Mouse (Mus musculus): ENCODE data around the gene Slc9a2.

Gene Slc9a2

DNA sequence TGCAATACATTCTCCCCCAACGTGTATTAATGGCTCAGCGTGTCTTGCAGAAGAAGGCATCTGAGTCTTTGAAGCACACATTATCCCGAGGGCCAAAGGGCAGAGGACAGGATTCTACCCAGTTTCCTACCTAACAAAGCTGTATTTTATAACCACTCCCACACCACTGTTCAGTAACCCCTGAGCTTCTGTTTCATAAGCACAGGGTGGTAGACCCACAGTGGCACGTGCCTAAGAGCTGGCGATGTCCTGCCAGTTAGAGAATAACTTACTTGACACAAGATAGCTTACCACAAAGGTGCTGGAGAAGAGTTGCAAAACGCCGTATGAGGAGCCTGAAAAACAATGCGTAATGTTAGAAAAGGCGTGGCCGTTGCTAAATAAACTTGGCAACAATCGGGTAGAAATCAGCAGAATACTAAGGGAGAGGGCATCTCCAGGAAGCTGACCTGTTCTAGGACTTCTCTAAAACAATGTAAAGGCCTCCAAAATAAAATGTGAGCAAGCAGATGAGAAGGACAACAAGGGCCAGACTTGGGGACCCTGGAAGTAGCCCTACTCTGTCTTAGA, 105.6 kb downstream of the Slc9a2 start:
- DNase-seq (ENCODE audit: low read depth, low spot score), result no peak

DNA sequence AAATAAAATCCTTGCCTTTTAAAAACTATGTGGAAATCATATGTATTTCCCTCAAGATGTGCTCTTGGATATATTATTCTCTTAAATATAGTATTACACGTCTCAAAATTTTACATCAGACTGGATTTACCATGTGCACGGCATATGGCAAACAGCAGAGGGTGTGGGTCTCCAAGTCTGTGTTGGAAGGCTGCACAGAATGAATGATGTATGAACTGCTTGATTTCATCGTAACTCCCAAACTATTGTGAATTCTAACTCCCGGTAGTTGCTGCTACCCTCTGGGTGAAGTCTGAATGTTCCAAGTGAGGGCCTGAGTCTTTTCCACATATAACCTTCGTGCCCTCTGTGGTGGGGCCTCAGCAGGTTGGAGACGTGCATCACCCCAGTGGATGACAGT, 108.6 kb downstream of the Slc9a2 start:
- no peak for DNase-seq (ENCODE audit: low read depth, low spot score)

DNA sequence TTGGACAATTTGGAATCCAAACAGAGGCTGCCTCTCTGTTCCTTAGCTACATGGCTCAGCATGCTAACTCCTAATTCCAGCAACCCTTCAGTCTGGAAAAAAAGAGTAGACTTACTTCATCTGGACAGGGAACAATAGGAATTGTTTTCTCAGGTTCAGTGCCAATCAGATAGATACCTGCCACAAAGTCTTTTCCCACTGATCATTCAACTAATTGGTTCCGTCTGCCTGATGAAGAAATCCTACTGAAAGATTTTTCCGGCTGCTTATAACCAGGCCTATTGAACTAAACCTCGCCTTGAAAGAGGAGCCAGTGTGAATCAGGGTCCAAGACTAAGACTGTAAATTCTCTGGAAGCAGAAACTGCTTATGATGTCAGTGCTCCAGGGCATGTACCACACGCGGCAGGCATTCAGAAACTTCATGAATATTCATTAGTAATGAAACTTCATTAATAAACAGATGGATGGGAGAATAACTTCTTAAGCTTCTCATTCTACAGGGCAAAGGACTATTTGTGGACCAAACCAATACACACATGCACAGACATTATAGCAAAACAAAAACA, 109.4 kb downstream of the Slc9a2 start:
- peak; percentile 4 for DNase-seq (ENCODE audit: low read depth, low spot score)

DNA sequence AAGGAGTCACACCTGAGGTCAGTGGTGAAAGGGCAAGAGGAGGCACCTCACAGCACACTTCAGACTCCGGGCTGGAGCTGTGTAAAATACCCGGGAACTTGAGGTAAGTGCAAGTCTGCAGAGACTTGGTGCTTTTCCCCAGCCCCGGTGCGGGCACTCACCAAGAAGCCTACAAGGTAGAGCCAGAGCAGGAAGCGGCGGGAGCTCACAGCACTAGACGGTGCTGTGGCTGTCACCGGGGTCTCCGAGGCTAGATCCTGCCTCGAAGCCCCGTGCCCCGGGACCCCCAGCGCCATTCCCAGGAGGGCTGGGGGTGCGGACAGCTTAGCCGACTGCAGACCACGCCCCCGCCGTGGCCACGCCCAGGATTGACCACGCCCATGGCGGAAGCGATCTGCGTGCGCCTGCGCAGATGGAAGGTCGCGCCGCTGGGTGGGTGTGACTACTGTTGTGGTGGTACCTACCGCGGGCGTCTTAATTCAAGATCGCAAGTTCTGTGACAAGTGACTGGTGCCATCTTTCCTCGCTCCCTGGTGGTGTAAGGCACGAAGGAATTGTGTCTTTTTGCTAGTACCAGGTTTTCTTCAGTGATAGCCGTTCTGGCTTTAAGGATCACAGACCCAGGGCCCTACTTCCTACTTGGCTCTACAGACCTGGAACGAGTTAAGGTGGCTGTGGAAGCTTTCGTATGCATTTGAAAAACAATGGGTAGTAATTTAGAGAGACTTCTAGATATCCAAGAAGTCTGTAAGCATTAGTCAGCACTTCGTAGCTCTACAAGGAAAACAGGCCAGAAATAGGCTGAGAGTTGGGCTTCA, 110.2 kb downstream of the Slc9a2 start, which contains the start of gene Mfsd9:
TSS of gene Mfsd9 (minus strand) at position 364 of the 818 bp plus-strand sequence.
- DNase-seq (ENCODE audit: low read depth, low spot score), result peak; percentile 92

DNA sequence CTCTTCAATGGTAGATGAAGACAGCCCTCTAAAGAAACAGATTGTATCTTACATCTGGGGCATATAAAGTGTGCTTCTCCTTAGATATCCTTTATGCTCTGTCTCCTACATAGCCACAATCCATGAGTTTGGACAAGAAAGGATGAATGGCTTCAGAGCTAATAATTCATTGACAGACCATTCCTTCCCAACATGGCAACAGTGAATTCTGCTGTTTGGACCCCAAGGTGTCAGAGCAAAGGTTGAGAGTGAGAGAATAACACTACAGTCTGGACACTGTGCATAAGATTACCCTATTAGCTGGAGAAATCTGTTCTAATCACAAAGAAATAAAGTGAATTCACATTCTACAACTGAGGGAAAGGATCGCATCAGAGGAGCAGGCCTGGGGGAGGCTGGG, 115.1 kb downstream of the Slc9a2 start:
- DNase-seq (ENCODE audit: low read depth, low spot score), result no peak

DNA sequence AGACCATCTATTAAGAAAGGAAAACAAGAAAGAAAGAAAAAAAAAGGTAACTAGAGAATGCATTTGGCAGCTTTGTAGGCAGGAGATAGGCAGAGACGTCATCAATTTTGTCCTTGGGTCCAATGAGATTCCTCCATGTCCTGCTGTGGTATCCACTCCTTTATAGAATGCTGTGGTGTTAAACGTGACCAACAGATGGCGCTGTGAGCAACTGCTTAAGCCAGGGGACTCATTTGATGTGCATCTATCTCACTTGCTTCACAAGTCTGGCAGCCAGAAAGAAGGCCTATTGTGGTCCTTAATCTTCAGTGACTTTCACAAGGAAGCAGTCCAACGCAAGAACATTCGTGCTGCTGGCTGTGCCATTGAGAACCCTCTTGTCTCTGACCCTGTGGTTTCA, 117.0 kb downstream of the Slc9a2 start:
- DNase-seq (ENCODE audit: low read depth, low spot score), result peak; percentile 89

DNA sequence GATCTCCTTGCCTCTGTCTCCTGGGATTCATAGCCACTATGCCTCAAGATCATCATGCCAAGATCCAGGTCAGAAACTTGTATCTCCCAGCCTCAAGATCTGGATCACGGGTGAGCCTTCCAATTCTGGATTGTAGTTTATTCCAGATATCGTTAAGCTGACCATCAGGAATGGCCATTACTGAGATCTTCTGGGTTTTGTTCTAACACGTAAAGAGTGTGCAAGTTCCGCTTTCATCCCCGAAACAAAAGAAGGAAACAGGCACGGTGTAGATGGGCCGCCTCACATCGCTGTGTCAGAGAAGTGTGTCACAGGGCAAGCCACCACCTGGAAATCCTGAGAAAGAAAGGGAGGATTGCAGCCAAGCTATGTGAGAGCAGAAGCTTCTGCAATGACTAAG, 118.7 kb downstream of the Slc9a2 start:
- DNase-seq (ENCODE audit: low read depth, low spot score), result no peak

DNA sequence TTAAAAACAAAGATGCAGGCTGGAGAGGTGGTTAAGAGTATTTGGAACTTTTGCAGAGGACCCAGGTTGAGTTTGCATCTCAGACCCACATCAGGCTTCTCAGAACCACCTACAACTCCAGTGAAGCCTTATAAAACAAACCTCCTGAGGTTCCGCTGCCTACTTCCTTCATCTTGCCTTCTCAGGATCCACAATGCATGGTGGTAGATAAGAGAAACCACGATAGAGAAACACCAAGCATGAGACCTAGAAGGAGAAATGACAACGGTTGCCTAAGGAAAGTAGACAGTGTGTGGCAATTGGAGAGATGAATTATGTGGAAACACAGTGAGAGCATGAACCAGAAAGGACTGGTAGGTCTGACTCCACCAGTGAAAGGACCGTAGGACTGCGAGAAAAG, 120.5 kb downstream of the Slc9a2 start:
- no peak for DNase-seq (ENCODE audit: low read depth, low spot score)

DNA sequence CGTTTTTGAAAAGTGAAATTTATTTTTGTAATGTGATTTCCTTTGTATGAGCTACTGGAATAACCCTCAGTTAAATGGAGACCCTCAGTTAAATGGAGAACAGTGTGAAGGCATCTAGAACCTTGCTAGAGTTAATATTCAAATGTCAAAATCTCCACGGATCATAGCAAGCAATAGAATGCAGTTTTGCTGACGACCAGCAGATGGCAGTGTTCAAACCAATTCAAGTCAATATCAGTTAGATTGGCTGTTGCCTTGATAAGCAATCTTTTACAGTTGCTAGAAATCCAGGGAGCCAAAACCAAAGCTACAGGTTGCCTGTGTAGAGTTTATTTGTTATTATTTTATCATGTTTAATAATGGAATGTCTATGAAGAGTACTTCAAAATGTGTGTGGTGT, 122.4 kb downstream of the Slc9a2 start:
- peak; percentile 51 for DNase-seq (ENCODE audit: low read depth, low spot score)

DNA sequence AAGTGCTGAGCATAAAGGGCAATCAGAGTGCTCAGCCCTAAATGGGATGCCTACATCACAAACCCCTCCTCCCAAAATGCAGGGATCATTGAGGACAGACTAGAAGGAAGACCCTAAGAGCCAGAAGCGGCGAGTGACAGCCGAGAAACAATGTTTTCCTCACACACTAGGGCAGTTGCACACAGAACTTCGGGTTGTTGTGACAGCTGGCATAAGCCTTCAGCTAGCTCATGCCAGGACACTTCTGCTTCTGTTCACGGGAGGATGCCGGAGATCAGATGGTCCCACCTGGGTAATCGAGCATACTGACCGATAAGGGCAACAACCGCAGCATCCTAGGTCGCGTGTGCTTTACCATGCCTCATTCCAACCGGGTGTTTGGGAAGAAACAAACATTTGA, 123.7 kb downstream of the Slc9a2 start:
- DNase-seq (ENCODE audit: low read depth, low spot score), result no peak

DNA sequence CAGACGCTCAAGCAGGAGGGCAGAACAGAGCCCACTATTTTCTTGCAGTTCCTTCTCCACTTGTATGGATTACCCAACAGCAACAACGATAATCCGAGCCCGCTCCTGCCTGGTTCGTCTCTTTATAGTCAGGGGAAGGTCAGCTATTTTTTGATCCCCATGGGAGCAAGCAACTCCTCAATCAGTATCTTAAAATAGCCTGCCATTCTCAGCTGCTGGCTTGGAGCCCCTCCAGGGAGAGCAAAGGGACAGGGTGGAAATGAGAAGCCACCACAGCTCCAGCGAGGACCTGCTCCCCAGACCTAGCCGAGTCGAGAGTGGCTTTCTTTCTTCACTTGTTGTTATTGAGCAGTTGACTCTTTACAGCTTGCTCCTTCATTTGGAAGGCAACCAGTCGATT, 125.0 kb downstream of the Slc9a2 start, which contains the start of gene Tmem182:
TSS of gene Tmem182 (plus strand) at position 251 of the 400 bp plus-strand sequence.
- no peak for DNase-seq (ENCODE audit: low read depth, low spot score)

DNA sequence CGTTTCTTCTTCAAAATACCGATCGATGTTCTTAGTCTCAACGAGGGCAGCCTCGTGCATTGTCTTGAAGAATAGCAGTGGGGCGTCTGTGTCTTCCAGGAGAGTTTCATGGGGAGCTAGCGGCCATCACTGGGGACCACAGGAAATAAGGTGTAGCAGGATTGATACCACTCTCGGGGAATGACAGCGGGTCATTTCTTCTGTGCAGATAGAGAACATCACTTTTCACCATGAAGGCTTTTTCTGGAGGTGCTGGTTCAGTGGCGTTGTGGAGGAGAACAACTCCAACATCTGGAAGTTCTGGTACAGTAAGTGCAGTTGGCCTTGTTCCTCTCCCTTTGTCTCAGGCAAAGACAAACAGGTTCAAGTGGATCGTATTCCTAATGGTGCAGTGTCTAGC, 125.5 kb downstream of the Slc9a2 start:
- DNase-seq (ENCODE audit: low read depth, low spot score), result no peak

DNA sequence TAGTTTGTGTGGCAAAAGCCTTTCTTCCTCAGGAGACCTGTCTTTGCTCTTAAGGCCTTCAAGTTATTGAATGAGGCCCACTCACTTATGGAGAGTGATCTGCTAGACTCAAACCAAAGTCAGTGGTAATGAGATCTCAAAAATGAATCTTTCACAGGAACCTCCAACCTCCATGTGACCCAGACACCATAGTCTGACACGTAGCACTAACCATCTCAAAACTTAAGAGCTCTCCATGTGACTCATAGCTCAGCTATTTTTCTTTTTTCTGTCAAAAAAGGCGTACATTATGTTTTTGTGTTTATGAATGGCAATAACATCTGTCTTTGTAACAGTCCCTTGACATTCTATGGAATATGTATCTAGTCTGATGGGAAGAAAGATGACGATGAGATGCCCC, 128.3 kb downstream of the Slc9a2 start:
- no peak for DNase-seq (ENCODE audit: low read depth, low spot score)

DNA sequence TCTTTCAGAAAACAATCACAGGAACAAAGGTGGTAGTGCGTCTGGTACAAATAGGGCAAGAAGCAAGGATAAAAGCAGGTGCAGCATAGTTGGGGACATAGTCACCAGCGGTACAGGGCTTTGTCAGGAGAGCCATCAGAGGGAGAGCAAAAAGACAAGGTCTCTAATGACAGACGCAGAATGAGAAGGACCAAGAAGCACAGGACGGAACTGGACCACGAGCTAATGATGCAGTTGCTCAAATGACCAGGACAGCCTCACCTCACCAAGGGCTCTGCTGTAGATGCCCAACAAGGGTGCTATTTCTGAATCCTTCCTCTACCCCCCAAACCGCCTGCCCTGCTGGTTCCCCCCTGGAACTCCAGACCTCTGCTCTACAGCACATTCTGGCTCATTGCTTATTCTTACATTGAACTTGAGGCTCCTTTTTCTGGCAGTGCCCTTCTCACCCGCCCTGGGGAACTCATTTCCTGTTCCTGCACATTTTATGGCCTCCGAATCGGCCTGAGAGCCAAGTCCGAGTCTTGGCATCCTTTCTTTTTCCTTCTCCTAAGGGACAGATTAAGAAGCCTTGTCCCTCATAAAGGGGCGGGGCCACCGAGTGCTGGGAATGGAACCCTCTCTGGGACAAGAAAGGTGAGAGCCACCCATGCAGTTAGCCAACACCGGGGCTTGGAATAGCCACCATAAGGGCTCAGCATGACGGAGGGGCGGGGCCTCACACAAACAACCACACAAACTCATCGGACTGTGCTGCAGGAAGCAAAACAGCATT, 134.9 kb downstream of the Slc9a2 start:
- DNase-seq (ENCODE audit: low read depth, low spot score), result peak; percentile 34

Data from ZHBTc4 (cell line).